Mouse (Mus musculus): Measurements from ENCODE around the gene Ap3b1. TPM values are rescaled to one million over a fixed set of nuclear protein-coding genes. Genes with fewer than 3 reads are reported as not detected.

Gene Ap3b1
- polyA plus RNA-seq, 1 experiment from 2014 or later = 39.0 TPM

GRCm38 (mm10) chr13:94596386-94597033, 237.8 kb downstream of the Ap3b1 start:
- 13% methylated on average over 20 of the region's 20 CpGs for WGBS
- peak; percentile 96 for DNase-seq (ENCODE audit: low spot score, missing footprints)
- Histone ChIP-seq H3K4me3 (ENCODE audit: low read depth, low read length) (peak overlapping the region; percentile 20), H3K4me2 (peak overlapping the region; percentile 41), H3K36me3 (ENCODE audit: control insufficient read depth, insufficient read depth, low read length) (no peaks in the 10 kb centered on the region), H3K27me3 (ENCODE audit: control insufficient read depth, insufficient read depth, low read length) (peaks cover 79% of the 10 kb centered on the region), H3K9ac (ENCODE audit: low read length) (no peak overlapping the region), H3K27ac (ENCODE audit: low read depth, low read length) (no peak overlapping the region), H3K4me1 (ENCODE audit: control insufficient read depth, insufficient read depth, low read length) (peaks cover 7% of the 10 kb centered on the region), H3K9me3 (ENCODE audit: control insufficient read depth, low read length) (no peaks in the 10 kb centered on the region)
- ATAC-seq (ENCODE audit: low FRiP score) = no peak

- 52% methylated on average over 8 of the region's 8 CpGs for WGBS
- DNase-seq (ENCODE audit: low spot score, missing footprints) (no peak), ATAC-seq (ENCODE audit: low FRiP score) (no peak)
- no peaks in the 10 kb centered on the region for H3K36me3 ChIP-seq (ENCODE audit: control insufficient read depth, insufficient read depth, low read length)
- no peak overlapping the region for H3K4me3 ChIP-seq (ENCODE audit: low read depth, low read length)
- H3K27me3 ChIP-seq (ENCODE audit: control insufficient read depth, insufficient read depth, low read length) = peaks cover 71% of the 10 kb centered on the region
- H3K27ac ChIP-seq (ENCODE audit: low read depth, low read length) = no peak overlapping the region
- H3K9ac ChIP-seq (ENCODE audit: low read length) = no peak overlapping the region
- peaks cover 7% of the 10 kb centered on the region for H3K4me1 ChIP-seq (ENCODE audit: control insufficient read depth, insufficient read depth, low read length)
- no peak overlapping the region for H3K4me2 ChIP-seq
- H3K9me3 ChIP-seq (ENCODE audit: control insufficient read depth, low read length) = no peaks in the 10 kb centered on the region
Measured at GRCm38 (mm10) chr13:94599718-94600117, 241.0 kb downstream of the Ap3b1 start.

- H3K36me3 ChIP-seq (ENCODE audit: control insufficient read depth, insufficient read depth, low read length) = no peaks in the 10 kb centered on the region
- no peak overlapping the region for H3K27ac ChIP-seq (ENCODE audit: low read depth, low read length)
Measured at GRCm38 (mm10) chr13:94607035-94607860, 248.5 kb downstream of the Ap3b1 start.

GRCm38 (mm10) chr13:94607861-94608223, 249.1 kb downstream of the Ap3b1 start:
- WGBS = 50% methylated on average over 7 of the region's 7 CpGs
- Histone ChIP-seq H3K4me3 (ENCODE audit: low read depth, low read length) (no peak overlapping the region), H3K27ac (ENCODE audit: low read depth, low read length) (no peak overlapping the region), H3K4me1 (ENCODE audit: control insufficient read depth, insufficient read depth, low read length) (peaks cover 9% of the 10 kb centered on the region), H3K9ac (ENCODE audit: low read length) (no peak overlapping the region), H3K27me3 (ENCODE audit: control insufficient read depth, insufficient read depth, low read length) (peaks cover 51% of the 10 kb centered on the region), H3K36me3 (ENCODE audit: control insufficient read depth, insufficient read depth, low read length) (no peaks in the 10 kb centered on the region), H3K9me3 (ENCODE audit: control insufficient read depth, low read length) (no peaks in the 10 kb centered on the region), H3K4me2 (no peak overlapping the region)
- no peak for DNase-seq (ENCODE audit: low spot score, missing footprints)
- no peak for ATAC-seq (ENCODE audit: low FRiP score)

More at GRCm38 (mm10) chr13:94607035-94607860, 248.5 kb downstream of the Ap3b1 start:
- 87% methylated on average over 9 of the region's 9 CpGs for WGBS
- H3K4me3 ChIP-seq (ENCODE audit: low read depth, low read length) = no peak overlapping the region
- no peaks in the 10 kb centered on the region for H3K9me3 ChIP-seq (ENCODE audit: control insufficient read depth, low read length)
- peaks cover 9% of the 10 kb centered on the region for H3K4me1 ChIP-seq (ENCODE audit: control insufficient read depth, insufficient read depth, low read length)
- H3K4me2 ChIP-seq = no peak overlapping the region
- no peak overlapping the region for H3K9ac ChIP-seq (ENCODE audit: low read length)
- no peak for ATAC-seq (ENCODE audit: low FRiP score)
- no peak for DNase-seq (ENCODE audit: low spot score, missing footprints)
- peaks cover 51% of the 10 kb centered on the region for H3K27me3 ChIP-seq (ENCODE audit: control insufficient read depth, insufficient read depth, low read length)

GRCm38 (mm10) chr13:94608420-94608831, 249.7 kb downstream of the Ap3b1 start:
- Histone ChIP-seq H3K9me3 (ENCODE audit: control insufficient read depth, low read length) (no peaks in the 10 kb centered on the region), H3K4me1 (ENCODE audit: control insufficient read depth, insufficient read depth, low read length) (peaks cover 9% of the 10 kb centered on the region), H3K27ac (ENCODE audit: low read depth, low read length) (no peak overlapping the region), H3K36me3 (ENCODE audit: control insufficient read depth, insufficient read depth, low read length) (no peaks in the 10 kb centered on the region), H3K4me2 (no peak overlapping the region), H3K27me3 (ENCODE audit: control insufficient read depth, insufficient read depth, low read length) (peaks cover 46% of the 10 kb centered on the region), H3K9ac (ENCODE audit: low read length) (no peak overlapping the region), H3K4me3 (ENCODE audit: low read depth, low read length) (no peak overlapping the region)
- 6% methylated on average over 11 of the region's 11 CpGs for WGBS
- ATAC-seq (ENCODE audit: low FRiP score) = peak; percentile 68; the same call in 1 of the 2 replicates
- peak; percentile 90 for DNase-seq (ENCODE audit: low spot score, missing footprints)

GRCm38 (mm10) chr13:94608947-94609346, 250.2 kb downstream of the Ap3b1 start:
- no peak overlapping the region for H3K4me3 ChIP-seq (ENCODE audit: low read depth, low read length)
- no peak overlapping the region for H3K27ac ChIP-seq (ENCODE audit: low read depth, low read length)
- 62% methylated on average over 10 of the region's 10 CpGs for WGBS
- H3K9me3 ChIP-seq (ENCODE audit: control insufficient read depth, low read length) = no peaks in the 10 kb centered on the region
- ATAC-seq (ENCODE audit: low FRiP score) (peak; percentile 30; the same call in 1 of the 2 replicates), DNase-seq (ENCODE audit: low spot score, missing footprints) (no peak)
- H3K4me1 ChIP-seq (ENCODE audit: control insufficient read depth, insufficient read depth, low read length) = peaks cover 9% of the 10 kb centered on the region
- H3K4me2 ChIP-seq = no peak overlapping the region
- peaks cover 41% of the 10 kb centered on the region for H3K27me3 ChIP-seq (ENCODE audit: control insufficient read depth, insufficient read depth, low read length)
- no peak overlapping the region for H3K9ac ChIP-seq (ENCODE audit: low read length)
- H3K36me3 ChIP-seq (ENCODE audit: control insufficient read depth, insufficient read depth, low read length) = no peaks in the 10 kb centered on the region

Small RNA genes lying within 50 kb of the gene (microRNA-seq; reads per million reads assigned to microRNA genes)
- not detected for gene Gm25109

Other genes starting within 250 kb of the Ap3b1 start
- 34.2 and 42.2 TPM in 2 replicates for gene Scamp1, start 73.1 kb upstream of the Ap3b1 start, polyA plus RNA-seq (2014; fragmentation: Nextera tagmentation; extraction: Ambion mirVana)